Comparison of ENCODE assay signal across 8 mouse cellular contexts in the genomic region with DNA sequence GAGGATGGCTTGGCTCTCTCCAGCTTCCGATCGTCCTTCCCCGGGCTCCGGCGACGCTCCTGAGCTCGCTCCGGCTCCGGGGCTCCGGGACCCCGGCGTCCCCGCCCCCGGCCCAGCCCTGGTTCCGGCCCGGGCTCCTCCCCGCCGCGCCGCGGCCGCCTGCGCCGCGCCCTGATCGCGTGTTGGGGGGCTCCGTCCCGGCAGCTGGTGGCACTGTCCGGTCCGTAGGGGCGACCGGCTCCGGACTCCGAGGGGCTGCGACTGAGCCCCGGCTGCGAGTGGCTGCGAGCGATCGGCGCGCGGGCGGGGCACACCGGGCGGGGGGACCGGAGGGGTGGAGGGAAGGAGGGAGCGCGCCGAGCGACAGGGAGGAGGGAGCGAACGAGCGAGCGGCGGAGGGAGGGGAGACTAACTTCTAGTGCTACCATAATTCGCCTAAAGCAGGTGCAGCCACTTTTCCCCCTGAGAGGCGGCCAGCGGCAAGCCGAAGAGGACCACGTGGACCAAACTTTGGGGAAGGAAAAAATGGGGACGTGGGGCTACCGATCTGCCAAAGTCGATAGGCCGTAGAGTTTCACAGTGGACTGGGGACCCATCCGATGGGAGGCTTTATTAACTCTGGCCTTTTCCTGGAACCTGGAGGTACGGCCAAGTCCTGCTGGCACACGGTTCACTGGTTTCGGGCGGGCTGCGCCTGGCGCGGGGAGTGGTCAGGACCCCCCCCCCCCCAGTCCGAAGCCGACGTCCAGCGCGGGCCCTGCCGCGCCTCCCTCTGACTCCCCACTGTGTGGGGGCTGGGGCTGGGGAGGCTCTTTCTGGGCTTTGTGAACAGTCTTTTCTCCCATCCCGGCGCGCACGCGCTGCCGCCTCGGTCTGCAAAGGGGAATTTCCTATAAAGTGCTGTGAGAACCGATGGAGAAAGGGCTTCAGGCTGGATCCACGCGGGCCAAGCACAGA. TPM values are rescaled to one million over a fixed set of nuclear protein-coding genes. Genes with fewer than 3 reads are reported as not detected.
A peak's percentile ranks its signal among the peaks of the same experiment; 100 is the strongest.
DNase-seq lines count a peak whose midpoint lies in the region; ATAC-seq and TF ChIP-seq lines count a peak whose summit lies in the region.

Gene Foxp4 (minus strand): TSS at position 263 of the 957 bp plus-strand sequence.

- peak within 1 kb of the TSS; percentile 93 for H3K27ac ChIP-seq in forebrain, embryonic 16.5 days (ENCODE audit: low read length)
- peak within 1 kb of the TSS; percentile 79 for H3K27ac ChIP-seq in layer of hippocampus, adult 2 months
- peak within 1 kb of the TSS; percentile 99 for H3K27ac ChIP-seq in lung, embryonic 15.5 days
- no peak within 1 kb of the TSS for H3K27ac ChIP-seq in olfactory bulb, adult 2 months (ENCODE audit: insufficient read depth, low read depth, low read length)

- no peak for TF ChIP-seq POLR2A in olfactory bulb, adult 2 months (IDR thresholded peaks at IDR 0.05; ENCODE audit: insufficient read depth, low read depth, low read length)

- H3K9me3 ChIP-seq in G1E (replicated peaks) = peaks cover 33% of the 10 kb centered on the region
- H3K9me3 ChIP-seq in forebrain, embryonic 16.5 days (ENCODE audit: control insufficient read depth, low read length) = no peaks in the 10 kb centered on the region
- H3K9me3 ChIP-seq in lung, embryonic 15.5 days = no peaks in the 10 kb centered on the region

- H3K27me3 ChIP-seq in G1E (ENCODE audit: insufficient read depth, low read length) = peaks cover 18% of the 10 kb centered on the region; the same call in 1 of the 2 replicates
- H3K27me3 ChIP-seq in forebrain, embryonic 16.5 days (replicated peaks; ENCODE audit: control insufficient read depth, insufficient read depth, low read length) = 0 out of 2 replicates have a peak, but pooled peaks cover 10% of the 10 kb centered on the region
- no peaks in the 10 kb centered on the region for H3K27me3 ChIP-seq in lung, embryonic 15.5 days

- H3K9ac ChIP-seq in forebrain, embryonic 16.5 days (replicated peaks; ENCODE audit: low read depth, low read length) = peak within 1 kb of the TSS; percentile 80
- peak within 1 kb of the TSS; percentile 98 for H3K9ac ChIP-seq in lung, embryonic 15.5 days

- under 1% methylated on average over 81 of the region's 91 CpGs for WGBS in forebrain, embryonic 16.5 days
- under 1% methylated on average over 90 of the region's 91 CpGs for WGBS in lung, embryonic 15.5 days
- under 1% methylated on average over 91 of the region's 91 CpGs for WGBS in olfactory bulb, adult 2 months

- peaks cover 21% of the 10 kb centered on the region for H3K4me1 ChIP-seq in G1E (ENCODE audit: insufficient read depth, low read depth, low read length)
- peaks cover 42% of the 10 kb centered on the region for H3K4me1 ChIP-seq in forebrain, embryonic 16.5 days (replicated peaks; ENCODE audit: control insufficient read depth, insufficient read depth, low read length)
- H3K4me1 ChIP-seq in lung, embryonic 15.5 days = peaks cover 42% of the 10 kb centered on the region
- H3K4me1 ChIP-seq in olfactory bulb, adult 2 months (ENCODE audit: control insufficient read depth, insufficient read depth, low read length) = peaks cover 26% of the 10 kb centered on the region

- ATAC-seq in G1E (ENCODE audit: extremely low read depth, insufficient number of reproducible peaks, low FRiP score, poor library complexity, severe bottlenecking) = peak; percentile 78
- ATAC-seq in forebrain, embryonic 16.5 days = peak; percentile 89
- ATAC-seq in lung, embryonic 15.5 days (ENCODE audit: borderline replicate concordance, extremely low read depth, low FRiP score, low TSS enrichment) = peak; percentile 83

- intact Hi-C loops in heart, postnatal 36 days (cut with DNase I) = loop anchor here (2.0 kb wide), 3 partner anchors 50 to 120 kb away; no protein-coding TSS in a partner anchor

- H3K4me2 ChIP-seq in forebrain, embryonic 16.5 days (ENCODE audit: low read length) = peak within 1 kb of the TSS; percentile 68
- H3K4me2 ChIP-seq in lung, embryonic 15.5 days = peak within 1 kb of the TSS; percentile 81

- H3K4me3 ChIP-seq in G1E (ENCODE audit: low read depth, low read length) = peak within 1 kb of the TSS; percentile 76
- peak within 1 kb of the TSS; percentile 68 for H3K4me3 ChIP-seq in forebrain, embryonic 16.5 days (replicated peaks; ENCODE audit: low read length)
- H3K4me3 ChIP-seq in layer of hippocampus, adult 2 months = peak within 1 kb of the TSS; percentile 77
- H3K4me3 ChIP-seq in lung, embryonic 15.5 days = peak within 1 kb of the TSS; percentile 98
- peak within 1 kb of the TSS; percentile 73 for H3K4me3 ChIP-seq in olfactory bulb, adult 2 months (ENCODE audit: insufficient read depth, low read depth, low read length)

- TF ChIP-seq CTCF in G1E (IDR thresholded peaks at IDR 0.05; ENCODE audit: low read depth, low read length) = no peak
- TF ChIP-seq CTCF in layer of hippocampus, adult 2 months (conservative IDR thresholded peaks at IDR 0.05) = no peak
- no peak for TF ChIP-seq CTCF in olfactory bulb, adult 2 months (IDR thresholded peaks at IDR 0.05; ENCODE audit: insufficient read depth, low read depth, low read length)

- DNase-seq in G1E (ENCODE audit: low spot score) = peak; percentile 70
- DNase-seq in cerebellum, adult 11-12 months = peak; percentile 25
- peak; percentile 74 to 88 for DNase-seq in heart, postnatal 36 days
- DNase-seq in layer of hippocampus, adult 2 months (ENCODE audit: low spot score in 2 of 2) = peak; percentile 73 to 82
- DNase-seq in thymus, adult 18-20 months = peak; percentile 76 to 80

- H3K36me3 ChIP-seq in G1E (replicated peaks) = peaks cover 12% of the 10 kb centered on the region
- H3K36me3 ChIP-seq in forebrain, embryonic 16.5 days (ENCODE audit: control insufficient read depth, insufficient read depth) = no peaks in the 10 kb centered on the region
- H3K36me3 ChIP-seq in lung, embryonic 15.5 days = no peaks in the 10 kb centered on the region

RNA-seq across cellular contexts. Expression of gene Foxp4, which starts in this region (rescaled TPM):
- total RNA-seq in G1E (2014; fragmentation: Nextera tagmentation) (20.2 and 21.6 TPM in 2 replicates), G1E (2017) (0.93 and 1.0 TPM in 2 replicates)
- 54.1 and 64.6 TPM in 2 replicates for polyA plus RNA-seq in G1E (2012)
- polyA plus RNA-seq in forebrain, embryonic 16.5 days (2015; fragmentation: Nextera tagmentation; extraction: Ambion mirVana) = 29.1 and 29.6 TPM in 2 replicates
- 10 to 100 TPM in 1 of 2 experiments, 1 to 10 TPM in 1; 9.5 to 11.3 TPM for total RNA-seq in heart, postnatal 36 days (2021)
- 10 to 100 TPM; 52.1 to 53.3 TPM for total RNA-seq in layer of hippocampus, adult 2 months (2021)
- 23.7 and 24.1 TPM in 2 replicates for polyA plus RNA-seq in lung, embryonic 15.5 days (2015; fragmentation: Nextera tagmentation; extraction: Ambion mirVana)
- not detected in 2 replicates for polyA plus RNA-seq in olfactory bulb, adult 2 months (2012; ENCODE audit: insufficient read depth, insufficient read length, low replicate concordance, missing spikeins)

Comparison
In these comparisons a context has a peak if more than half of its experiments do, and no peak if none do; other contexts are left out.
1. RNA of gene Foxp4 (polyA plus RNA-seq): 54.1 to 64.6 TPM in G1E, 29.1 to 29.6 TPM in forebrain, embryonic 16.5 days and 23.7 to 24.1 TPM in lung, embryonic 15.5 days; not detected in olfactory bulb, adult 2 months; every median in the first group is over 10 times any median in the second.
2. DNase-seq: peak in every context shown above with its lines; median percentile 81 in heart, postnatal 36 days; 78 in thymus, adult 18-20 months; 78 in layer of hippocampus, adult 2 months; 70 in G1E; 25 in cerebellum, adult 11-12 months.
3. Peak in every context shown above with its lines, with median percentiles within 50 percentile points of each other: ATAC-seq and H3K4me3 ChIP-seq.